Mouse (Mus musculus) MEL (cell line): ENCODE data around the gene Mical3.

Source experiments
- BHLHE40 ChIP-seq: IDR thresholded peaks from 2 replicates; pipeline ENCODE4 v1.6.1; 2012; ENCODE audit warnings: low read depth, mild to moderate bottlenecking, inconsistent platforms, low read length, improper control_type of control experiment, borderline replicate concordance
- CHD2 ChIP-seq: IDR thresholded peaks from 2 replicates; pipeline ENCODE4 v1.6.1; 2011; ENCODE audit warnings: low read length, improper control_type of control experiment
- HCFC1 ChIP-seq: IDR thresholded peaks from 2 replicates; pipeline ENCODE4 v1.6.1; 2012; ENCODE audit warnings: low read depth, mild to moderate bottlenecking, inconsistent platforms, low read length, improper control_type of control experiment, moderate library complexity
- KAT2A ChIP-seq: conservative IDR thresholded peaks from 2 replicates; pipeline ENCODE4 v1.6.1; 2012; ENCODE audit warnings: low read depth, low read length, improper control_type of control experiment, inconsistent platforms
- MAFK ChIP-seq: IDR thresholded peaks from 2 replicates; pipeline ENCODE4 v1.6.1; 2011; ENCODE audit warnings: low read depth, mild to moderate bottlenecking, low read length, improper control_type of control experiment, borderline replicate concordance
- MAX ChIP-seq: IDR thresholded peaks from 2 replicates; pipeline ENCODE4 v1.6.1; 2011; ENCODE audit warnings: low read length, improper control_type of control experiment
- MXI1 ChIP-seq: IDR thresholded peaks from 2 replicates; pipeline ENCODE4 v1.6.1; 2011; ENCODE audit warnings: mild to moderate bottlenecking, low read depth, low read length, improper control_type of control experiment
- MYC ChIP-seq: IDR thresholded peaks from 2 replicates; pipeline ENCODE4 v1.6.1; 2011; ENCODE audit warnings: low read depth, mild to moderate bottlenecking, low read length, improper control_type of control experiment, moderate library complexity
- NRF1 ChIP-seq: IDR thresholded peaks from 2 replicates; pipeline ENCODE4 v1.6.1; 2014; ENCODE audit warnings: low read depth, mild to moderate bottlenecking, inconsistent platforms, low read length, improper control_type of control experiment, moderate library complexity; ENCODE audit not compliant: poor library complexity, insufficient read depth, severe bottlenecking
- POLR2A ChIP-seq, 2 experiments: IDR thresholded peaks; 2 replicates each; pipeline ENCODE4 v1.6.1; 2011 to 2012; ENCODE audit warnings: low read length in 2 of 2, mild to moderate bottlenecking in 2 of 2, control low read depth in 1 of 2, improper control_type of control experiment in 1 of 2, low read depth in 1 of 2, moderate library complexity in 1 of 2; ENCODE audit not compliant: control insufficient read depth in 1 of 2, insufficient read depth in 1 of 2, poor library complexity in 1 of 2
- SMC3 ChIP-seq: IDR thresholded peaks from 2 replicates; pipeline ENCODE4 v1.6.1; 2011; ENCODE audit warnings: low read depth, low read length, improper control_type of control experiment
- TAL1 ChIP-seq: IDR thresholded peaks from 2 replicates; pipeline ENCODE4 v1.6.1; 2012; ENCODE audit warnings: mild to moderate bottlenecking, inconsistent platforms, low read length, moderate library complexity, mixed read lengths
- USF1 ChIP-seq: IDR thresholded peaks from 2 replicates; pipeline ENCODE4 v1.6.1; 2014; ENCODE audit warnings: low read depth, mild to moderate bottlenecking, inconsistent platforms, low read length, improper control_type of control experiment, moderate library complexity
- USF2 ChIP-seq, 2 experiments: IDR thresholded peaks; 2 replicates each; pipeline ENCODE4 v1.6.1; 2011 to 2012; ENCODE audit warnings: improper control_type of control experiment in 2 of 2, low read length in 2 of 2, borderline replicate concordance in 1 of 2, inconsistent platforms in 1 of 2, low read depth in 1 of 2, mild to moderate bottlenecking in 1 of 2; ENCODE audit not compliant: insufficient read depth in 1 of 2

DNA sequence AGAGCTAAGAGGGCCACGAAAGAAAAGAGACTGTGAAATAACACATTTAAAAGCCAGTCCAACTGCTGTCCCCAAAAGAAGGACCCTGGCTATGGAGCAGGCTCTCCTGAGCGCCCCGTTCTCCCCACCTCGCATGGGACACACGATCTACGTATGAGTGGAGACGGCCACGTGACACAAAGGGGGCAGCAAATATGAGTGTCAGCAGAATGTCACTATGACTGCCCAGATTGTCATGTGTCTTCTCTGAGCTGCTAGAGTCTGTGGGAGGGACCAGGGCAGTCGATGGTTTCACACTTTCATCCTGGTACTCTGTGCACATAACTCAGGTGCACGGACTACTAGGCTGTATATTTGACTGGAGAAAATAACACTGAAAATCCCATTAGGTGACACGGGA is 40.0 kb downstream of the Mical3 start:
- no peak for TF ChIP-seq POLR2A (IDR thresholded peaks at IDR 0.05; ENCODE audit: control insufficient read depth in 1 of 2, insufficient read depth in 1 of 2, low read depth in 1 of 2, low read length in 2 of 2, poor library complexity in 1 of 2)
- no peak for TF ChIP-seq MYC
- no peak for TF ChIP-seq USF1
- no peak for TF ChIP-seq USF2 (IDR thresholded peaks at IDR 0.05; ENCODE audit: borderline replicate concordance in 1 of 2, insufficient read depth in 1 of 2, low read depth in 1 of 2, low read length in 2 of 2)
- no peak for TF ChIP-seq MAX
- no peak for TF ChIP-seq MXI1
- no peak for TF ChIP-seq NRF1
- no peak for TF ChIP-seq SMC3
- no peak for TF ChIP-seq CHD2
- no peak for TF ChIP-seq MAFK
- TF ChIP-seq BHLHE40: no peak
- no peak for TF ChIP-seq KAT2A
- TF ChIP-seq TAL1: no peak
- no peak for TF ChIP-seq HCFC1
